Mouse (Mus musculus) kidney, adult 18-20 months (tissue): ENCODE measurements around the gene Ptprm.
A peak's percentile ranks its signal among the peaks of the same experiment; 100 is the strongest.

ENCODE experiments used
- DNase-seq: peaks from one replicate; pipeline ENCODE4 v3.0.0; 2021

Gene Ptprm

DNA sequence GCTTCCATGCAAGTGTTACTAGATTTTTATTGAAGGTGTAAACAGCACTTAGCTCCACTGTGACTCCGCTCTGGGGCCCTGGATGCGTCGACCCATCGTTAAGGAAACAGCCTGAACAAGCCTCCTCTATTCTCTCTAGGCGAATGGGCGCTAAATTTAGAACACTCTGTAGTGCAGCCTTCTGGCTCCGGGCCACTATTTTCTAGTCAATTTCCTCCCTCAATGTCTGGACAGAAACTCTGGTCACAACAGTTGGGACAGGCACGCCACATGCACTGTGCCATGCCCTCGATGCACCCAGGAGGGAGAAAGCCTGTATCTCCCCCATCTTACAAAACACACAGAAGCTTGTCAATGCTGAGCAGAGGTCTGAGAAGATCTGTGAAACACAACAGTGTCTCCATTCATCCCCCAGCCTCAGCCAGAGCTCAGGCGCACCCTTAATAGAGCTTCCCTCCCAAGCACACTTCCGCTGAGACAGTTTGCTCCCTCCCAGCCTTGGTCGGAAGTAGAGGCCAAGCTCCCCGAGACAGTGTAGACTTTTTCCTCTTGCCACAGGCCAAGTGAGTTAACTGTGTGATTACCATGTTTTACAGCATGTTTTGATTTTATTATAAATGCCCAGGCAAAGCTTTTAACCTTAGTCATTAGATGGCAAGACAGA lies 220.7 kb downstream of the Ptprm start:
- DNase-seq, result peak; percentile 58

DNA sequence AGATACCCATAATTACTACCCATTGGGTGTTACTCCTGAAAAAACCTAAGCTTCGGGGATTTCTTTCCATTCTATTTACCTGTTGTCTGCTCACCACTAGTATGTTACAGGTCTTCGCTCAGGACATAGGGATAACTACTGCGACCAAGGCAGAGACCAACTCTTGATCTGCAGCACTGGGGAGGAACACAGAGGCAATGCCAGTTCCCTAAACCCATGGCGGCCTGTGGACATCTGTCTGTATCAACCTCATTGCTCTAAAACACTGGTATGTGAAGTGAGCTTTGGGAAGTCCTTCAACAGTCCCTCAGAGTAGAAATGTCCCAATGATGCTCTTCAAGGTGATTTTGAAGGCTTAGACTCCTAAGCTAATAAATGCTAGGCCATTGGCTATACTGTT lies 221.2 kb downstream of the Ptprm start:
- DNase-seq, result no peak

GRCm38 (mm10) chr17:67127530-67127929 lies 226.7 kb downstream of the Ptprm start:
- no peak for DNase-seq

DNA sequence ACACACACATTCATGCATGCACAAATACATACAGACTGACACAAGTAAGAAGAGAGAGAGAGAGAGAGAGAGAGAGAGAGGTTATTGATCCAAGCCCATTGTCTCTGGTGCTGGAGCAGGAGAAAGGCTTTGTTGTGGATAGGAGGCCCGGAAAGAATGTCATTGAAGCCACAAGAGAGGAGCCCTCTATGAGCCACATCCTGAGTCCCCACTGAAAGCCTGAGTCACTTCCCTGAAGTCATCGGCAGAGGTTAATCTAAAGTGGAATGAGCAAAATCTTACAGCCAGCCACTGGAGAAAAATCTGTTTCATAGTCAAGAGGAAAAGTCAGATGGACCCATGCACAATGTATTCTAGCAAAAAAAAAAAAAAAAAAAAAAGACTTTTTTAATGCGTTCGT lies 228.7 kb downstream of the Ptprm start:
- no peak for DNase-seq

- no peak for DNase-seq
These were observed 230.0 kb downstream of the Ptprm start for GRCm38 (mm10) chr17:67124294-67124693.

- DNase-seq, result no peak
These were observed 230.5 kb downstream of the Ptprm start for GRCm38 (mm10) chr17:67123722-67124121.

DNA sequence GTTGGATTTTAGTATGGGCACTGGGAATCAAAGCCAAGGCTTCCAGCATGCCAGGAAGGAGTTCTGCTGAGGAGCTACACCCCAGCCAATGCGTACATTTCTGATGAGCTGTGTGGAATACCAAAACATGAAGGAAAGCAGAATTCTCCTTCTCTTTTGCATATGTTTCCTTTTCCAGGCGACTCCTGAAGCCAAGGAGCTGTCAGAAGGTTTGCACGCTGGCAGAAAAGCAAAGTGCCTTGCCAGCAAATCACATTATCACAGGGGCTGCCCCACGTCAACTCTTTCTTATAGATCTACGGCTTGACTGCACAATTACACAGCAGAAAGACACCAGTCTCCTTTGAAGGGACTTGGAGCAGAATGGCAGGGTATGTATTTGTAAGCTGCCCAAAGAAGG lies 233.4 kb downstream of the Ptprm start:
- no peak for DNase-seq

- DNase-seq, result no peak
These were observed 235.4 kb downstream of the Ptprm start for GRCm38 (mm10) chr17:67118676-67119340.

GRCm38 (mm10) chr17:67114842-67115241 lies 239.4 kb downstream of the Ptprm start:
- DNase-seq, result peak; percentile 21

GRCm38 (mm10) chr17:67112679-67113078 lies 241.6 kb downstream of the Ptprm start:
- no peak for DNase-seq

DNA sequence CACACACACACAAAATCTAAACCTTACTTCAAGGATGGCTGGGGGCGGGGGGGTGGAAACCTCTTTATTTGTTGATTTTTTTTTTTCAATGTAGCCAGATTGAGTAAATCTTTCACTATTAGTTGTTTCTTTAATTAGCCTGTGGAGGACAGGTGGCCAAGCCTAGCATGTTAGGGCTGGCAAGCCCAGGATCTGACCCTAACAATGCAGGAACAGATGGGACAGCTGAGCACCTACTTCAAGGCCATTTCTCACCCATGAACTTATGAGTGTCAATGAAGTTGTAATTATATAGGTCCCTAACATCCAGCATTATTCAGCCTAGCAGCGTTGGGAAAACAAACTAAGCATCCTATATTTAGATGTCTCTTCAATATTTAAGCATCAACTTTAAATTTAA lies 248.1 kb downstream of the Ptprm start:
- DNase-seq, result no peak

DNA sequence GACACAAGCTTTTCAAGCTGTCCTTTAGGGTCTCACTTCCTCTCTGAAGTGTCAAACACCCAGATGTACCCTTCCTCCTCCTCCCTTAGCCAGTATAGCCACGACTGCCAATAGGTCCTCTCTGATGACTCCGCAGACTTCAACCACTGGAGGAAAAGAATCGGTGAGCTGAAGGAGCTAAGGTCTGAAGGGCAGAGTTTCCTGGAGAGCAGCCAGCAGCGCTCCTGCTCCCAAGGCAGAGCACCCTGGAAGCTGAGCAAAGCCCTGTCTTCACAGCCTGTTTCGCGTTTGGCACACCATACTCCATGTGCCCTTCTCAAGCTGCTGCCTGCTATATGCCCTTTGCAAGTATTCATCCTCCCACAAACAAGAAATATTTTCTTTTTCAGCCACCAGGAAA lies 252.2 kb downstream of the Ptprm start:
- peak; percentile 66 for DNase-seq

DNA sequence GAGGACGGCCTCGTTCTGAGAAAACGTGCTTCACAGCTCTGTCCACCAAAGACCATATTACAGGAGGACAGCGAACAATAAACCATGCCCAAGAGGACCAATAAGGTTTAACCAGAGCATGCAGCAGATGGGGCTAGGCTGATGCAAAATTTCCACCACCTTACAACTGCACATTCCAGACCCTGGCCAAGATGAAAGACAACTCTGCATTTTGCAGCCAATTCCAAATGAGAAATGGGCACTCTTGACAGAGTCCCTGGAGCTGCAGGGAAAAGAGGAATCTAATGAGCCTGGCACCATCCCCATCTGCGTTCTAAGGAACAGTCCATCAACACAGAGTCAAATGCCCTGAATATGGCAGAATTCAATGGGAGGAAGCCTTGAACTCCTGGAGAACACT lies 263.3 kb downstream of the Ptprm start:
- DNase-seq, result no peak

- DNase-seq, result no peak
These were observed 264.1 kb downstream of the Ptprm start for GRCm38 (mm10) chr17:67090153-67090552.

- DNase-seq, result no peak
These were observed 264.6 kb downstream of the Ptprm start for GRCm38 (mm10) chr17:67089611-67090010.

- no peak for DNase-seq
These were observed 266.7 kb downstream of the Ptprm start for GRCm38 (mm10) chr17:67087585-67087984.

GRCm38 (mm10) chr17:67086811-67087210 lies 267.4 kb downstream of the Ptprm start:
- no peak for DNase-seq

GRCm38 (mm10) chr17:67084501-67084900 lies 269.8 kb downstream of the Ptprm start:
- no peak for DNase-seq

DNA sequence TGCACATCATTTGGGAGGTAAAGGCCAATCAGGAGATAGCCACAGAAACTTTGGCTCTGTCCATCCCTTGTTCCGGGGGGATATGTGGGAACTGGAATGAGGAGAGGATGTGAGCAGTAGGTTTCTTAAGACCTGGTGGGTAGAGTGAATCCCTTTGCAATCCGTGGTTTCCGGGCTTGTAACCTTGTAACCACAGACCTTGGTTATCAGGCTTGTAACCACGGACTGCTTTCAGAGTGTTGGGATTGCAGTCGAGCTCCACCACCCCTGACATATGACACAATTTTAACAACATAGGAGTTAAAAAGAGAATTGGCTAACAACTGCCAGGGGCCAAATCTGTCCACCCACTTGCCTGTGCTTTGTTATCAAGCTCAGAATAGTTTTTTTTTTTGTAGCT lies 270.2 kb downstream of the Ptprm start:
- DNase-seq, result no peak

- no peak for DNase-seq
These were observed 274.7 kb downstream of the Ptprm start for GRCm38 (mm10) chr17:67079570-67079969.

- DNase-seq, result no peak
These were observed 280.7 kb downstream of the Ptprm start for GRCm38 (mm10) chr17:67073580-67073979.

GRCm38 (mm10) chr17:67073139-67073538 lies 281.1 kb downstream of the Ptprm start:
- DNase-seq, result no peak

DNA sequence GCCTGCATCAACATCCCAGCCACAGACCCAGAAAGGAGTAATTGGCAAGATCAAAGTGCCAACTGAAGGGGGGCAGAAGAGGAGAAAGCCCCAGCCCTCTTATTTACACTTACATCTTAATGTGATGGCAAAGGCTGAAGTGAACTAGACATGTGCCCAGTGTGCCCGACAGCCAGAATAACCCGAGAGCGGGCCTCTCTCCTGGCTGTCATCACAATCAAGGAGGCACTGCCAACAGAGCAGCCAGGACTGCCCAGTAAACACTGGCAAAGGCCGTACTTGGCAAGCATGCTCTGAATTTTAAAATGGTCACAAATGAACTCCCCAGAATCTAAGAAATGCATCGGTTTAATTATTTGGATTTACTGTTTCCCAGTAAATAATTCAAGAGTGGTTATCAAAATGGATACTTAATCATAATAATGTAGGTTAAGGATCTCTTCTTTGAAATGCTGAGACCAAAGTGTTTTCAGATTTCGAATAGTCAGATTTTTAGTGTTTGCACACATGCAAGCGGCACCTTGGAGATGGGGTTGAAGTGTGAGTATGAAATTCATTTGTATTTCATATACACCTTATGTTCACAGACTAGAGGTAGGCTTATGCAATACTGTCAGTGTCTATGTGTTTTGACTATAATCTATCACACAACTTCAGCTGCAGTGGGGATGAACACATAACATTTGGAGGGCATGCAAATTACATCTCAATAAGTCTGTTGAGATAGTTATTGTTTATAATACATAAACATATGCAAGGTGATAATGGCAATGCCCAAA lies 282.8 kb downstream of the Ptprm start:
- no peak for DNase-seq

DNA sequence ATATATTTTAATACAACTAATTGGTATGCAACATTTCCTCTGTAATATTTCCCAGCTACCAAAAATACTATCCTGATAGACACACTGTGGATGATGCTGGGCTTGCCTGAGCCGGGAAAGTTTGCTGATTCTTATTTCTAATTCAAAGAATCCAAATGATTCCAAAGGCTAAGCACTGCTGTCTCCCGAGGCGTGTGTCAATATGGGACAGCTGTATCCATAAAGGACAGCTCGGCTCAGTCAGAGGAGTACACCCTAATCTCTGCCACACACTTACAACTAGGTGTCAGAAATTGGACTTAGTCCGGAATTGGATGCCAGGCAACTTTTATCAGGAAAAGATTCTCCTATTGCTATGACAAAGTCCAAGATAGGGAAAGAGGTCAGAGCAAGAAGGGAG lies 290.6 kb downstream of the Ptprm start:
- DNase-seq, result no peak
